25 mouse cellular contexts compared by ENCODE assay signal in genomic region chr9:111188731-111189130, GRCm38 (mm10).
DNase-seq lines count a peak whose midpoint lies in the region; ATAC-seq and TF ChIP-seq lines count a peak whose summit lies in the region.
"Had no signal": no experiment of that assay in that cellular context is flagged by ENCODE, and none has a peak within 500 bp of the region (broad histone marks: within the 10 kb centered on the region; RNA-seq: fewer than 3 reads in every experiment).

No protein-coding gene starts in this region.

- no peaks in the 10 kb centered on the region for H3K4me1 ChIP-seq in heart, embryonic 11.5 days (ENCODE audit: control insufficient read depth, insufficient read depth, low read length)
- H3K4me1 ChIP-seq in kidney, postnatal 0 days (replicated peaks; ENCODE audit: insufficient read depth, low read length): no peaks in the 10 kb centered on the region
- H3K4me1 ChIP-seq: embryonic facial prominence, embryonic 13.5 days; limb, embryonic 15.5 days had no signal

- no peak overlapping the region for H3K27ac ChIP-seq in heart, embryonic 11.5 days (ENCODE audit: low read depth, low read length)
- H3K27ac ChIP-seq in kidney, postnatal 0 days: no peak overlapping the region
- H3K27ac ChIP-seq: embryonic facial prominence, embryonic 13.5 days; forebrain, embryonic 12.5 days; heart, embryonic 15.5 days; hindbrain, embryonic 13.5 days; limb, embryonic 15.5 days; liver, embryonic 14.5 days; midbrain, embryonic 12.5 days; neural tube, embryonic 15.5 days had no signal

- TF ChIP-seq CTCF in kidney, postnatal 0 days (IDR thresholded peaks at IDR 0.05; ENCODE audit: low read depth): no peak

- H3K36me3 ChIP-seq in heart, embryonic 11.5 days (ENCODE audit: control insufficient read depth, insufficient read depth, low read length): peaks cover 10% of the 10 kb centered on the region
- peaks cover 10% of the 10 kb centered on the region; the same call in 1 of the 2 replicates for H3K36me3 ChIP-seq in kidney, postnatal 0 days (ENCODE audit: insufficient read depth, low read length)

- H3K9ac ChIP-seq in heart, embryonic 11.5 days (ENCODE audit: low read depth, low read length): no peak overlapping the region
- no peak overlapping the region for H3K9ac ChIP-seq in kidney, postnatal 0 days (ENCODE audit: low read depth, low read length)
- H3K9ac ChIP-seq: embryonic facial prominence, embryonic 13.5 days; forebrain, embryonic 12.5 days; heart, embryonic 15.5 days; hindbrain, embryonic 13.5 days; limb, embryonic 15.5 days; liver, embryonic 14.5 days; midbrain, embryonic 12.5 days; neural tube, embryonic 15.5 days had no signal

- H3K27me3 ChIP-seq in heart, embryonic 11.5 days (ENCODE audit: control insufficient read depth, insufficient read depth, low read length): no peaks in the 10 kb centered on the region
- H3K27me3 ChIP-seq in kidney, postnatal 0 days (ENCODE audit: insufficient read depth, low read length): no peaks in the 10 kb centered on the region
- H3K27me3 ChIP-seq: embryonic facial prominence, embryonic 13.5 days; forebrain, embryonic 12.5 days; heart, embryonic 15.5 days; hindbrain, embryonic 13.5 days; limb, embryonic 15.5 days; midbrain, embryonic 12.5 days; neural tube, embryonic 15.5 days had no signal

- ATAC-seq in heart, embryonic 11.5 days (replicated peaks; ENCODE audit: insufficient number of reproducible peaks, low FRiP score, low TSS enrichment): no peak
- ATAC-seq in kidney, postnatal 0 days (replicated peaks; ENCODE audit: low FRiP score, low read depth): no peak; the same call in 1 of the 2 replicates
- ATAC-seq: activated CD4-positive, CD25-positive, alpha-beta regulatory T cell, adult 4 months had no signal

- peak; percentile 21 for DNase-seq in heart, adult 8-10 months (ENCODE audit: low spot score)
- peak; percentile 90 for DNase-seq in kidney, postnatal 0 days (ENCODE audit: low spot score)
- DNase-seq in kidney, adult 8-10 months: no peak
- peak; percentile 30 for DNase-seq in adrenal gland, postnatal 10 days
- DNase-seq in adrenal gland, postnatal 14 days: peak; percentile 36
- DNase-seq in thymus, postnatal 14 days: no peak
- DNase-seq: cerebellum, adult 8-10 months; cerebellum, postnatal 36 days; embryo, embryonic 11 days; kidney, adult 11 months; left cerebral cortex, postnatal 4 days; right cerebral cortex, adult 18-20 months; right cerebral cortex, postnatal 4 days; thymus, postnatal 25 days had no signal

- H3K4me2 ChIP-seq in heart, embryonic 11.5 days: no peak overlapping the region
- no peak overlapping the region for H3K4me2 ChIP-seq in kidney, postnatal 0 days (ENCODE audit: low read length)
- H3K4me2 ChIP-seq: embryonic facial prominence, embryonic 13.5 days; forebrain, embryonic 12.5 days; heart, embryonic 15.5 days; hindbrain, embryonic 13.5 days; limb, embryonic 15.5 days; midbrain, embryonic 12.5 days; neural tube, embryonic 15.5 days had no signal

- H3K4me3 ChIP-seq in heart, embryonic 11.5 days (ENCODE audit: low read depth, low read length): no peak overlapping the region
- no peak overlapping the region for H3K4me3 ChIP-seq in kidney, postnatal 0 days (replicated peaks; ENCODE audit: low read depth, low read length)
- H3K4me3 ChIP-seq: embryonic facial prominence, embryonic 13.5 days; erythroblast, embryonic 14.5 days; forebrain, embryonic 12.5 days; heart, embryonic 15.5 days; hindbrain, embryonic 13.5 days; limb, embryonic 15.5 days; midbrain, embryonic 12.5 days; neural tube, embryonic 15.5 days had no signal

- H3K9me3 ChIP-seq in heart, embryonic 11.5 days (replicated peaks; ENCODE audit: control insufficient read depth, low read length): no peaks in the 10 kb centered on the region
- H3K9me3 ChIP-seq in kidney, postnatal 0 days (replicated peaks; ENCODE audit: low read length): no peaks in the 10 kb centered on the region
- H3K9me3 ChIP-seq: embryonic facial prominence, embryonic 13.5 days; forebrain, embryonic 12.5 days; heart, embryonic 15.5 days; hindbrain, embryonic 13.5 days; limb, embryonic 15.5 days; midbrain, embryonic 12.5 days; neural tube, embryonic 15.5 days had no signal

- WGBS in heart, embryonic 11.5 days (ENCODE audit: insufficient replicate concordance): 73% methylated on average over 7 of the region's 7 CpGs
- WGBS in kidney, postnatal 0 days: 61% methylated on average over 7 of the region's 7 CpGs

Comparison
In these comparisons a context has a peak if more than half of its experiments do, and no peak if none do; other contexts are left out.
1. DNase-seq: peak in heart, adult 8-10 months (single experiment), kidney, postnatal 0 days (single experiment), adrenal gland, postnatal 10 days (single experiment) and adrenal gland, postnatal 14 days (single experiment); none in kidney, adult 8-10 months (0 of 2) and thymus, postnatal 14 days (single experiment).